8 mouse cellular contexts compared by ENCODE assay signal in genomic region chr4:133885991-133886501, GRCm38 (mm10). TPM values are rescaled to one million over a fixed set of nuclear protein-coding genes. Genes with fewer than 3 reads are reported as not detected.
DNase-seq lines count a peak whose midpoint lies in the region; ATAC-seq lines count a peak whose summit lies in the region.

No protein-coding gene starts in this region.

- peaks cover 75% of the 10 kb centered on the region for H3K27me3 ChIP-seq in megakaryocyte, embryonic 14.5 days (replicated peaks)
- peaks cover 11% of the 10 kb centered on the region; the same call in 1 of the 2 replicates for H3K27me3 ChIP-seq in embryonic facial prominence, embryonic 10.5 days (replicated peaks; ENCODE audit: low read depth, poor library complexity, severe bottlenecking)
- no peaks in the 10 kb centered on the region for H3K27me3 ChIP-seq in kidney, embryonic 14.5 days (ENCODE audit: control insufficient read depth, insufficient read depth, low read length)

- no peaks in the 10 kb centered on the region for H3K36me3 ChIP-seq in megakaryocyte, embryonic 14.5 days (replicated peaks; ENCODE audit: low read length)
- 0 out of 2 replicates have a peak, but pooled peaks cover 3% of the 10 kb centered on the region for H3K36me3 ChIP-seq in embryonic facial prominence, embryonic 10.5 days (replicated peaks)
- H3K36me3 ChIP-seq in kidney, embryonic 14.5 days (ENCODE audit: control insufficient read depth, insufficient read depth, low read length), result no peaks in the 10 kb centered on the region

- H3K4me3 ChIP-seq in megakaryocyte, embryonic 14.5 days (replicated peaks), result peak overlapping the region; percentile 60
- peak overlapping the region; percentile 93 for H3K4me3 ChIP-seq in embryonic facial prominence, embryonic 10.5 days
- peak overlapping the region; percentile 85 for H3K4me3 ChIP-seq in kidney, embryonic 14.5 days (ENCODE audit: low read length)

- WGBS in embryonic facial prominence, embryonic 10.5 days, result 12% methylated on average over 10 of the region's 10 CpGs
- 11% methylated on average over 10 of the region's 10 CpGs for WGBS in kidney, embryonic 14.5 days

- H3K4me2 ChIP-seq in kidney, embryonic 14.5 days (replicated peaks; ENCODE audit: low read depth, low read length), result peak overlapping the region; percentile 96

- H3K27ac ChIP-seq in embryonic facial prominence, embryonic 10.5 days (replicated peaks), result peak overlapping the region; percentile 92; the same call in 1 of the 2 replicates
- peak overlapping the region; percentile 85 for H3K27ac ChIP-seq in kidney, embryonic 14.5 days (ENCODE audit: low read depth, low read length)

- no peaks in the 10 kb centered on the region for H3K9me3 ChIP-seq in megakaryocyte, embryonic 14.5 days
- H3K9me3 ChIP-seq in embryonic facial prominence, embryonic 10.5 days, result no peaks in the 10 kb centered on the region
- H3K9me3 ChIP-seq in kidney, embryonic 14.5 days (ENCODE audit: control insufficient read depth, low read length), result no peaks in the 10 kb centered on the region

- H3K9ac ChIP-seq in kidney, embryonic 14.5 days (ENCODE audit: low read depth, low read length), result peak overlapping the region; percentile 83

- peaks cover 34% of the 10 kb centered on the region for H3K4me1 ChIP-seq in megakaryocyte, embryonic 14.5 days
- peaks cover 48% of the 10 kb centered on the region for H3K4me1 ChIP-seq in embryonic facial prominence, embryonic 10.5 days
- H3K4me1 ChIP-seq in kidney, embryonic 14.5 days (ENCODE audit: control insufficient read depth, insufficient read depth, low read length), result peaks cover 16% of the 10 kb centered on the region

- no peak for ATAC-seq in megakaryocyte, adult 5-6 weeks (ENCODE audit: poor library complexity, severe bottlenecking)
- ATAC-seq in kidney, embryonic 14.5 days (ENCODE audit: low FRiP score, low TSS enrichment), result peak; percentile 28; the same call in 1 of the 2 replicates

- DNase-seq in embryonic facial prominence, embryonic 10.5 days (ENCODE audit: low spot score), result peak; percentile 36
- peak; percentile 62 for DNase-seq in lung, postnatal 14 days
- DNase-seq in layer of hippocampus, postnatal 36 days, result no peak
- DNase-seq in right cerebral cortex, adult 18-20 months, result no peak
- DNase-seq in gastrocnemius, postnatal 10 days, result no peak

RNA-seq across cellular contexts. Expression of gene Rps6ka1, which starts 1.6 kb away (rescaled TPM):
- 35.6 and 41.3 TPM in 2 replicates for polyA plus RNA-seq in megakaryocyte, embryonic 14.5 days (2012; ENCODE audit: insufficient read depth, low replicate concordance)
- total RNA-seq in megakaryocyte, adult 5-6 weeks (2015), result 109 and 112 TPM in 2 replicates
- 156 and 160 TPM in 2 replicates for total RNA-seq in megakaryocyte, adult 5-6 weeks (2017)
- 46.6 and 47.6 TPM in 2 replicates for polyA plus RNA-seq in embryonic facial prominence, embryonic 10.5 days (2016; fragmentation: Nextera tagmentation; extraction: Ambion mirVana)
- polyA plus RNA-seq in kidney, embryonic 14.5 days (2014; fragmentation: Nextera tagmentation; extraction: Ambion mirVana), result 29.6 and 49.8 TPM in 2 replicates
- 10 to 100 TPM in 1 of 2 experiments, 1 to 10 TPM in 1; 9.6 to 11.3 TPM for total RNA-seq in layer of hippocampus, postnatal 36 days (2021)
- 1 to 10 TPM; 7.2 to 8.1 TPM for total RNA-seq in gastrocnemius, postnatal 10 days (2021)

Comparison
In these comparisons a context has a peak if more than half of its experiments do, and no peak if none do; other contexts are left out.
1. DNase-seq: peak in embryonic facial prominence, embryonic 10.5 days (single experiment) and lung, postnatal 14 days (single experiment); none in layer of hippocampus, postnatal 36 days (0 of 2), right cerebral cortex, adult 18-20 months (single experiment) and gastrocnemius, postnatal 10 days (single experiment).
2. RNA of gene Rps6ka1, which starts 1.6 kb away (total RNA-seq): 109 to 160 TPM in megakaryocyte, adult 5-6 weeks; 9.6 to 11.3 TPM in layer of hippocampus, postnatal 36 days and 7.2 to 8.1 TPM in gastrocnemius, postnatal 10 days; every median in the first group is over 4 times any median in the second.
3. Peak in every context shown above with its lines, with median percentiles within 50 percentile points of each other: H3K4me3 ChIP-seq.